Mouse (Mus musculus): Measurements from ENCODE around the gene Rab5if. TPM values are rescaled to one million over a fixed set of nuclear protein-coding genes. Genes with fewer than 3 reads are reported as not detected.
"Not testable (repeated sequence)": the region's sequence is repeated elsewhere in the genome, so short reads cannot be mapped to it uniquely, and the experiment has no call there.

Rab5if gene
- polyA plus RNA-seq, 1 experiment from 2014 or later = 173 TPM

DNA sequence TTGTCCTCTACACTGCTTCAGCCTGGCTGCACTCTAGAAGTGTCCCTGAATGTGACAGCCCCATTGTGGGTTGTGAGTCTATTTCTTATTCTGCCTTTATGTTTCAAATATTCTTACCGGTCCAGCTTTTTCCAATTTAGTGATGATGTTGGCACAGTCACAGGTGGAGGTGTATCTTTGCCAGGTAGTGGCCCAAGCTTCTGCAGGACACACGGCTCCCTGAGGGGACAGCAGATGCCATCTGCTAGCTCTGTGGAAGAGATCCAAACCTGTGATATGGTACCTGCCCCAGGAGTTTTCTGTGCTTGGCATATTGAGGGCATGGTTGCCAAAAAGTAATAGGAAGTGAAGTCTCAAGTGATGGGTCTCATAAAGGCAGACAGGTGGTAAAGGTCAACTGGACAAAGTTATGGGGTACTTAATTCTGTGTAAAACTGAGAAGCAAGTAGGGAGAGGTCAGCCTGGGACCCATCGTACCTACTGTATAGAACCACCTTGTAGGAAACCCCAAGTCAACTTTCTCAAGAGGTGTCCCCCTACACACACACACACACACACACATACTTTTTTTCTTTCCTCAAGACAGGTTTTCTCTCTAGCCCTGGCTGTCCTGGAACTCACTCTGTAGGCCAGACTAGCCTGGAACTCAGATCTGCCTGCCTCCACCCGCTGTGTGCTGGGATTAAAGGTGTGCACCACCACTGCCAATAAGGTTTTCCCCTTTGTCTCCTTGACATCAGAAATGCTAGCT is 12.0 kb downstream of the Rab5if start:
- Histone ChIP-seq H3K9ac (ENCODE audit: low read length) (no peak overlapping the region), H3K36me3 (ENCODE audit: control insufficient read depth, insufficient read depth) (peaks cover 25% of the 10 kb centered on the region), H3K4me2 (ENCODE audit: low read depth, low read length) (no peak overlapping the region), H3K9me3 (replicated peaks; ENCODE audit: control insufficient read depth, low read length) (no peaks in the 10 kb centered on the region), H3K4me3 (ENCODE audit: low read length) (no peak overlapping the region), H3K27ac (ENCODE audit: low read length) (no peak overlapping the region), H3K4me1 (ENCODE audit: control insufficient read depth, insufficient read depth, low read length) (peaks cover 7% of the 10 kb centered on the region), H3K27me3 (ENCODE audit: control insufficient read depth, insufficient read depth, low read length) (no peaks in the 10 kb centered on the region)
- 92% methylated on average over 4 of the region's 4 CpGs for WGBS
- ATAC-seq (replicated peaks; ENCODE audit: extremely low read depth, insufficient read depth, low FRiP score) = no peak

DNA sequence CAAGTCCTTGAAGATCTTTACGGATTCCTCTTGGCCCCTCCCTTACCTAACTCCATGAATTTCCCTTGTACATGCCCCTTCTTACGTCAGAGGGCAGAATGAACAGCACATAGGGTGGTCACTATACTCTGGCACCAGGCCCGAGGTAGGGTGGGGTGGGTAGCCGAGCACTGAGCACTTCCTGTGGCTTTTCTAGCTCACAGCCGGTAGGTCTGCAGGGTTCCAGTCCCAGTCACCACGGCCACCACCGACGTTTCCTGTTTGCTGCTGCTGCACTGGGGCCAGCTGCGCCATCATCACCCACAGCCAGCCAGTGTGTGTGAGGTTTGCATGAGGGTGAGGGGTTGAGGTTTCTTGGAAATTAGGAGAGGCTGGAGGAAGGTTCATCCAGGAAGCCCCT is 14.8 kb downstream of the Rab5if start:
- peaks cover 16% of the 10 kb centered on the region for H3K36me3 ChIP-seq (ENCODE audit: control insufficient read depth, insufficient read depth)
- H3K9ac ChIP-seq (ENCODE audit: low read length) = no peak overlapping the region
- no peak; the same call in 1 of the 2 replicates for ATAC-seq (replicated peaks; ENCODE audit: extremely low read depth, insufficient read depth, low FRiP score)
- no peaks in the 10 kb centered on the region for H3K4me1 ChIP-seq (ENCODE audit: control insufficient read depth, insufficient read depth, low read length)
- H3K4me3 ChIP-seq (ENCODE audit: low read length) = no peak overlapping the region
- WGBS = 42% methylated on average over 9 of the region's 9 CpGs
- no peak overlapping the region for H3K27ac ChIP-seq (ENCODE audit: low read length)
- no peak overlapping the region for H3K4me2 ChIP-seq (ENCODE audit: low read depth, low read length)
- H3K9me3 ChIP-seq (replicated peaks; ENCODE audit: control insufficient read depth, low read length) = no peaks in the 10 kb centered on the region
- H3K27me3 ChIP-seq (ENCODE audit: control insufficient read depth, insufficient read depth, low read length) = no peaks in the 10 kb centered on the region

DNA sequence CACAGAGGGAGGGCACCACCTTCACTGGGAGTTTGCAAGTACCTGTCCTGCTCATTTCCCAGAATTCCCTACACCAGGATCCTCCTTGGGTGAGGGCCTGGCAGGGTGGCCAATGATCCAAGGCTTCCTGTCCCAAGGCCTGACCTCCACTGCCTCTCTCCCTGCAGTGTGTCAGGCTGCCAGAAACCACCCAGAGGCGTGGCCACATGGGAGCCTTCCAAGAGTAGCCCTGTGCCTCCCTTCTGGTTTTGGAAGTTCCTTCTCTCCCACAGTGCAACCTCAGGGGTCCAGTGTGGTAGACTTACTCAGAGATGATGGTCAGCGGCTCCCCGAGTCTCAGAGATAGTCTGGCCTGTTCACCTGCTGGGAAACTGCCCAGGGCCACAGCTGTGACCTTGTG is 16.6 kb downstream of the Rab5if start:
- Histone ChIP-seq H3K9me3 (replicated peaks; ENCODE audit: control insufficient read depth, low read length) (no peaks in the 10 kb centered on the region), H3K4me2 (ENCODE audit: low read depth, low read length) (no peak overlapping the region), H3K27me3 (ENCODE audit: control insufficient read depth, insufficient read depth, low read length) (no peaks in the 10 kb centered on the region), H3K36me3 (ENCODE audit: control insufficient read depth, insufficient read depth) (peaks cover 2% of the 10 kb centered on the region), H3K4me3 (ENCODE audit: low read length) (no peak overlapping the region), H3K27ac (ENCODE audit: low read length) (no peak overlapping the region), H3K9ac (ENCODE audit: low read length) (no peak overlapping the region), H3K4me1 (ENCODE audit: control insufficient read depth, insufficient read depth, low read length) (0 out of 2 replicates have a peak, but pooled peaks cover 2% of the 10 kb centered on the region)
- WGBS = 83% methylated on average over 3 of the region's 3 CpGs
- ATAC-seq (replicated peaks; ENCODE audit: extremely low read depth, insufficient read depth, low FRiP score) = no peak

DNA sequence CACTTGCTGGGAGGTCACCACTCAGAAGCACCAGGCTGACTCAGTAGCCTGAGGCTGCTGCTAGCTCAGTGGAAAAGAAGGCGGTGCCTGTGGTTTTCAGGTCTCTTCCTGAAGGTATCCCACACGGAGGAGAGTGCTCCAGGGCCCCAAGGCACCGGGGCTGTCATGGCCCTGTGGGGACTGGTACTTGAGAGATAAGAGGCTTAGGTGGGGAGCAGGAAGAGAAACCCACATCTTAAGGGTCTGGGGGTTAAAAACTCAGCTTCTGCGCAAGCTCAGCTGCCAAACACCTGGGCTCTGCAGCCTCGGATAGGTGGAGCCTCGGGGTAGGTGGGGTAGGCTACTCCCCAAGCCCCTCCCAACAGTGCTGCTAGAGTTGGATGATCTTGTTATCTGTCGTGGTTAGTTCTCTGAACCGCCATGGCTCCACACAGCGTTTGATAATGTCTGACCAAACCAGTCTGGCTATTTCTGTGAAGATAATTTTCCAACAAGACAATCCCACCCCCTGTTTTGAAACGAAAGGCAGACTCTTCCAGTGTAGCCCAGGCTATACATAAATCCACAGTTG is 19.6 kb downstream of the Rab5if start:
- ATAC-seq (replicated peaks; ENCODE audit: extremely low read depth, insufficient read depth, low FRiP score) = peak; percentile 52
- Histone ChIP-seq H3K27ac (ENCODE audit: low read length) (no peak overlapping the region), H3K27me3 (ENCODE audit: control insufficient read depth, insufficient read depth, low read length) (no peaks in the 10 kb centered on the region), H3K9ac (ENCODE audit: low read length) (no peak overlapping the region), H3K4me1 (ENCODE audit: control insufficient read depth, insufficient read depth, low read length) (0 out of 2 replicates have a peak, but pooled peaks cover 2% of the 10 kb centered on the region), H3K4me2 (ENCODE audit: low read depth, low read length) (no peak overlapping the region), H3K9me3 (replicated peaks; ENCODE audit: control insufficient read depth, low read length) (no peaks in the 10 kb centered on the region), H3K36me3 (ENCODE audit: control insufficient read depth, insufficient read depth) (no peaks in the 10 kb centered on the region), H3K4me3 (ENCODE audit: low read length) (no peak overlapping the region)
- WGBS = 28% methylated on average over 10 of the region's 10 CpGs

DNA sequence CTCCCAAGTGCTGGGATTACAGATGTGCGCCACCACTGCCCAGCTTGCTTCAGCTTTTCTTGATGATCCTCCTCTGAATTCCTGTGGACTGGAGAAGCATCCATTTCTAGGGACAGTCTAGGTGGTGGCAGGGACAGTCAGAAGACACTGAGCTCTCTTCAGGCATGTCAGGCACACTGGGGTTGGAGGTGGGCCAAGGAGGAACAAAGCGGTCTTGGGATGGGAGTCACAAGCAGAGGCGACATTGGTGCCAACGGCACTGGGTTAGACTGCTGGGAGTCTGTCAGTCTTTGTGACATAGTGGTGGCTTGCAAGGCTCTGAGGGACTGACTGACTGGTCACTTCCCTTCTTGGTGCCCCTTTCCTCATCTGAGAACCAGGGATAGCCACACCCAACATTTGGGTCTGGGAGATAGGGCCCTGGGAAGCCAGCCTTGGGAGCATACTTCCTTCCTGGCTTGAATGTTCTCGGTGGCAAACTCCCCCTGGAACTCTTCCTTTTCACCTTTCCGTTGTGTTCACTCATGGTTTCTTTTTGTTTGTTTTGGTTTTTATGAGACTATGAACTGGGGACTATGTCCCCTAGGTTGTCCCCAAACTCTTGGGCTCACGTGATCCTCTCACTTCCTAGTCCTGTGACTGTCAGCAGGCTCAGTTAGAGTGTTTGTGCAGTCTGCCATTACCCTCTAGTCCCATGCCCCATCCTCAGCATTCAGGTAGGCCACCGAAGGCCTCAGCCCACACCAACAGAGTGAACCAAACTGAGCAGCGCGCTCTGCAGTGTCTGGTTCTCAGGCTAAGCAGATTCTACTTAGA is 21.7 kb downstream of the Rab5if start:
- no peak for ATAC-seq (replicated peaks; ENCODE audit: extremely low read depth, insufficient read depth, low FRiP score)
- Histone ChIP-seq H3K4me1 (ENCODE audit: control insufficient read depth, insufficient read depth, low read length) (0 out of 2 replicates have a peak, but pooled peaks cover 2% of the 10 kb centered on the region), H3K4me3 (ENCODE audit: low read length) (no peak overlapping the region; the same call in 1 of the 2 replicates), H3K4me2 (ENCODE audit: low read depth, low read length) (no peak overlapping the region; the same call in 1 of the 2 replicates), H3K36me3 (ENCODE audit: control insufficient read depth, insufficient read depth) (no peaks in the 10 kb centered on the region), H3K27ac (ENCODE audit: low read length) (no peak overlapping the region), H3K27me3 (ENCODE audit: control insufficient read depth, insufficient read depth, low read length) (no peaks in the 10 kb centered on the region), H3K9ac (ENCODE audit: low read length) (no peak overlapping the region), H3K9me3 (replicated peaks; ENCODE audit: control insufficient read depth, low read length) (no peaks in the 10 kb centered on the region)
- WGBS = 78% methylated on average over 10 of the region's 10 CpGs

DNA sequence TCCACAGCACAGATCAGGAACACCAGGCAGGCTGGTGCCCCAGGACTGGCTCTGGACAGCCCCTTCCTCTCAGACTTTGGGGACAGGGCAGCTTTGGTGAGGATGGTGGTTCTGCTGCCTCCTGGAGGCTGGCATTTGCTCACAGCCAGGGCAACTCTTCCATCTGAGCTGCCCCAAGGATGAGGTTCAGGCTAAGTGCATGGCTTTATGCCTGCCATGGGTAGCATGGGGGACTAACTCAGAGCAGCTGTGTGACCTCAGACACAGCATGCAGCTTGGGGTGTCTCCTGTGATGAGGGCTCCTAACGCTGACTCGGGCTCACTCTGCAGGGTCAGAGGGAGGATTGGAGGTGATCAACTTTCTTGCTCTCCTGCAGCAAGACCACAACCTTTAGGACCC is 22.7 kb downstream of the Rab5if start:
- not testable (repeated sequence) for H3K4me2 ChIP-seq (ENCODE audit: low read depth, low read length); ATAC-seq (replicated peaks; ENCODE audit: extremely low read depth, insufficient read depth, low FRiP score); H3K9ac ChIP-seq (ENCODE audit: low read length); H3K27ac ChIP-seq (ENCODE audit: low read length); H3K36me3 ChIP-seq (ENCODE audit: control insufficient read depth, insufficient read depth); H3K4me1 ChIP-seq (ENCODE audit: control insufficient read depth, insufficient read depth, low read length); H3K9me3 ChIP-seq (replicated peaks; ENCODE audit: control insufficient read depth, low read length); H3K27me3 ChIP-seq (ENCODE audit: control insufficient read depth, insufficient read depth, low read length)
- 63% methylated on average over 2 of the region's 2 CpGs for WGBS
- peak overlapping the region; percentile 36 for H3K4me3 ChIP-seq (ENCODE audit: low read length)

DNA sequence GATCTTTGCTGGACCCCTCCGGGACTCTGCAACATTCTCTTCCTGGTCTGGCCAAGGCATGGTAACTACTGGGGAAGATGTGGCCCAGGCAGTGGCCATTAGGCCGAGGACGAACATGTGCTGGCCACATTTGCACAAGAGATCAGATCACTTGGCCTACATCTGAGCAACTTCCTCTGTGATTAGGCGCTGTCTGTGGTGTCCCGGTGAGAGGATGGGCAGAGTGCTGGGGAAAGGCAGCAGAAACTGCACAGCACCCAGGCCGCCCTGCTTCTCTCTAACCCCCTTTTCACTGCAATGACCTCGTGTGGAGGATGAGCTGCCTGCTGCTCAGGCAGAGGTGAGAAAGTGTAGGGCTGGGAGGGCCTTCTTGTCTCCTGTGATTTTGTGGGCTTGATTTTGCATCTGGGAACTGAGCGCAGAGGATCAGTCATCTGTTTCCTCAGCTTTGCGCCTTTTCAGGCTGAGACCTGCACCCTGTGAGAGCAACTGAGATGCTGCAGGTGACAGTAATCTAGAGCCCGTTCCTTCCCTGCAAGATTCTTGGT is 23.2 kb downstream of the Rab5if start:
- Histone ChIP-seq H3K27ac (ENCODE audit: low read length) (no peak overlapping the region; the same call in 1 of the 2 replicates), H3K9ac (ENCODE audit: low read length) (no peak overlapping the region; the same call in 1 of the 2 replicates), H3K4me3 (ENCODE audit: low read length) (peak overlapping the region; percentile 36), H3K36me3 (ENCODE audit: control insufficient read depth, insufficient read depth) (no peaks in the 10 kb centered on the region), H3K27me3 (ENCODE audit: control insufficient read depth, insufficient read depth, low read length) (no peaks in the 10 kb centered on the region), H3K4me1 (ENCODE audit: control insufficient read depth, insufficient read depth, low read length) (0 out of 2 replicates have a peak, but pooled peaks cover 2% of the 10 kb centered on the region), H3K4me2 (ENCODE audit: low read depth, low read length) (no peak overlapping the region), H3K9me3 (replicated peaks; ENCODE audit: control insufficient read depth, low read length) (no peaks in the 10 kb centered on the region)
- no peak for ATAC-seq (replicated peaks; ENCODE audit: extremely low read depth, insufficient read depth, low FRiP score)
- WGBS = 71% methylated on average over 10 of the region's 10 CpGs

DNA sequence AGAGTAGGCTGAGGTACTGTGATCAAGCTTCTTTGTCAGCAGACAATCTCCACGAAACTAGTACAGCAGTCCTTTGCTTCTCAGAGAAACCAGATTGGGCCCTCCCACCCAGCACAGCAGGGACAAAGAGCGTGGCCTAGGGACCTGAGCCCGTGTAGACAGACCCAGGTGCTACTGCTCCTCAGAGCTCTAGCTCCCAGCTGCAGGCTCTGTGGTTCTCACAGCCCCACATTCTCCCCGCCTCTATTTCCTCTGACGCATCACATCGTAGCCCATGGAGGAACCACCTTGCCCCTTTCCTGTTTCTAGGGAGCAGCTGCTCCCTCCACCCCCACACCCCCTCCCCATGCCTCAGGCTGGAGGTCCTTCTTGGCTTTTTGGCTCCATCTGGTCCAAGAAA is 24.1 kb downstream of the Rab5if start, which contains the start of gene Sla2:
Gene Sla2 (minus strand): TSS at position 176 of the 400 bp plus-strand sequence.
- Histone ChIP-seq H3K36me3 (ENCODE audit: control insufficient read depth, insufficient read depth) (no peaks in the 10 kb centered on the region), H3K27me3 (ENCODE audit: control insufficient read depth, insufficient read depth, low read length) (no peaks in the 10 kb centered on the region), H3K4me3 (ENCODE audit: low read length) (peak within 1 kb of the TSS; percentile 36), H3K9me3 (replicated peaks; ENCODE audit: control insufficient read depth, low read length) (no peaks in the 10 kb centered on the region), H3K9ac (ENCODE audit: low read length) (peak within 1 kb of the TSS; percentile 17; the same call in 1 of the 2 replicates), H3K4me1 (ENCODE audit: control insufficient read depth, insufficient read depth, low read length) (0 out of 2 replicates have a peak, but pooled peaks cover 2% of the 10 kb centered on the region), H3K27ac (ENCODE audit: low read length) (peak within 1 kb of the TSS; percentile 29; the same call in 1 of the 2 replicates), H3K4me2 (ENCODE audit: low read depth, low read length) (no peak within 1 kb of the TSS)
- peak; percentile 62; the same call in 1 of the 2 replicates for ATAC-seq (replicated peaks; ENCODE audit: extremely low read depth, insufficient read depth, low FRiP score)
- 59% methylated on average over 6 of the region's 6 CpGs for WGBS

Measured in heart, embryonic 16.5 days (tissue).